Mouse (Mus musculus): Measurements from ENCODE around the gene H2-Ke6.

Gene H2-Ke6

GRCm38 (mm10) chr17:34027656-34028223 is at the start of gene H2-Ke6:
Gene H2-Ke6 (minus strand): TSS chr17:34028060.
- peak; percentile 96 for DNase-seq (ENCODE audit: extremely low spot score)

GRCm38 (mm10) chr17:34077549-34077948 is 49.7 kb upstream of the H2-Ke6 start:
- peak; percentile 82 for DNase-seq (ENCODE audit: extremely low spot score)

- DNase-seq (ENCODE audit: extremely low spot score) = peak; percentile 45
Measured at GRCm38 (mm10) chr17:34075271-34075670, 47.4 kb upstream of the H2-Ke6 start.

- DNase-seq (ENCODE audit: extremely low spot score) = no peak
Measured at GRCm38 (mm10) chr17:34072091-34072490, 44.2 kb upstream of the H2-Ke6 start.

GRCm38 (mm10) chr17:34068864-34069263 is 41.0 kb upstream of the H2-Ke6 start:
- DNase-seq (ENCODE audit: extremely low spot score) = no peak

GRCm38 (mm10) chr17:34057224-34057623 is 29.4 kb upstream of the H2-Ke6 start:
- DNase-seq (ENCODE audit: extremely low spot score) = no peak

GRCm38 (mm10) chr17:34047404-34048050 is 19.7 kb upstream of the H2-Ke6 start:
- DNase-seq (ENCODE audit: extremely low spot score) = no peak

- DNase-seq (ENCODE audit: extremely low spot score) = no peak
Measured at GRCm38 (mm10) chr17:34045941-34046340, 18.1 kb upstream of the H2-Ke6 start.

- no peak for DNase-seq (ENCODE audit: extremely low spot score)
Measured at GRCm38 (mm10) chr17:34039562-34040450, 11.9 kb upstream of the H2-Ke6 start.

GRCm38 (mm10) chr17:34038878-34039561 is 11.2 kb upstream of the H2-Ke6 start, which contains the start of gene Col11a2:
Gene Col11a2 (plus strand): TSS chr17:34039437.
- DNase-seq (ENCODE audit: extremely low spot score) = no peak

GRCm38 (mm10) chr17:34038440-34038839 is 10.6 kb upstream of the H2-Ke6 start:
- DNase-seq (ENCODE audit: extremely low spot score) = no peak

GRCm38 (mm10) chr17:34037241-34037640 is 9.4 kb upstream of the H2-Ke6 start:
- no peak for DNase-seq (ENCODE audit: extremely low spot score)

GRCm38 (mm10) chr17:34036647-34037046 is 8.8 kb upstream of the H2-Ke6 start:
- DNase-seq (ENCODE audit: extremely low spot score) = no peak

GRCm38 (mm10) chr17:34035517-34035916 is 7.7 kb upstream of the H2-Ke6 start:
- DNase-seq (ENCODE audit: extremely low spot score) = no peak

- peak; percentile 71 for DNase-seq (ENCODE audit: extremely low spot score)
Measured at GRCm38 (mm10) chr17:34034064-34034463, 6.2 kb upstream of the H2-Ke6 start.

GRCm38 (mm10) chr17:34033441-34033840 is 5.6 kb upstream of the H2-Ke6 start:
- no peak for DNase-seq (ENCODE audit: extremely low spot score)

- no peak for DNase-seq (ENCODE audit: extremely low spot score)
Measured at GRCm38 (mm10) chr17:34032806-34033205, 4.9 kb upstream of the H2-Ke6 start.

GRCm38 (mm10) chr17:34032174-34032632 is 4.3 kb upstream of the H2-Ke6 start:
- DNase-seq (ENCODE audit: extremely low spot score) = peak; percentile 58

GRCm38 (mm10) chr17:34031465-34032173 is 3.8 kb upstream of the H2-Ke6 start, which contains the start of the genes Slc39a7 and Rxrb:
Gene Slc39a7 (minus strand): TSS chr17:34031682.
Gene Rxrb (plus strand): TSS chr17:34031812.
- DNase-seq (ENCODE audit: extremely low spot score) = peak; percentile 100

GRCm38 (mm10) chr17:34030861-34031326 is 3.0 kb upstream of the H2-Ke6 start:
- no peak for DNase-seq (ENCODE audit: extremely low spot score)

Measured in embryo, embryonic 9.5 days (tissue).